Mouse (Mus musculus) embryonic facial prominence, embryonic 10.5 days (tissue): ENCODE measurements around the gene Tjp3. TPM values are rescaled to one million over a fixed set of nuclear protein-coding genes. Genes with fewer than 3 reads are reported as not detected.

Experiments used
- DNase-seq: peaks from one replicate; pipeline ENCODE4 v3.0.0-alpha.2; 2017; ENCODE audit warnings: low spot score
- H3K27ac ChIP-seq: fragments of 300-500 bp; sonication (generic); replicated peaks from 2 replicates; pipeline ENCODE4 v1.5.1; 2016; ENCODE audit warnings: mild to moderate bottlenecking
- H3K27me3 ChIP-seq: fragments of 300-500 bp; sonication (generic); replicated peaks from 2 replicates; pipeline ENCODE4 v1.6.1; 2016; ENCODE audit warnings: low read depth, mild to moderate bottlenecking; ENCODE audit not compliant: poor library complexity, severe bottlenecking
- H3K36me3 ChIP-seq: fragments of 300-500 bp; sonication (generic); replicated peaks from 2 replicates; pipeline ENCODE4 v1.6.1; 2016; ENCODE audit warnings: mild to moderate bottlenecking, moderate library complexity
- H3K4me1 ChIP-seq: fragments of 300-500 bp; sonication (generic); 2 replicates; pipeline ENCODE4 v1.6.1; 2016
- H3K4me3 ChIP-seq: fragments of 300-500 bp; sonication (generic); 2 replicates; pipeline ENCODE4 v1.5.1; 2016; ENCODE audit warnings: mild to moderate bottlenecking, moderate library complexity
- H3K9me3 ChIP-seq: fragments of 300-500 bp; sonication (generic); 2 replicates; pipeline ENCODE4 v1.6.1; 2016; ENCODE audit warnings: mild to moderate bottlenecking
- WGBS: fragments of 180-500 bp; shearing (Covaris S2); methylation state at CpG from one replicate; pipeline ENCODE4 v1.1.7; 2016; 5-methylcytosine and 5-hydroxymethylcytosine counted together
- polyA plus RNA-seq: library from polyadenylated mRNA; unstranded; fragments of >200 nt; fragmentation: Nextera tagmentation; extraction: Ambion mirVana; gene quantifications from 2 replicates; pipeline ENCODE4 v1.2.1, GENCODE M21; 2016

Tjp3 gene
- polyA plus RNA-seq, 1 experiment from 2014 or later = 8.9 TPM

DNA sequence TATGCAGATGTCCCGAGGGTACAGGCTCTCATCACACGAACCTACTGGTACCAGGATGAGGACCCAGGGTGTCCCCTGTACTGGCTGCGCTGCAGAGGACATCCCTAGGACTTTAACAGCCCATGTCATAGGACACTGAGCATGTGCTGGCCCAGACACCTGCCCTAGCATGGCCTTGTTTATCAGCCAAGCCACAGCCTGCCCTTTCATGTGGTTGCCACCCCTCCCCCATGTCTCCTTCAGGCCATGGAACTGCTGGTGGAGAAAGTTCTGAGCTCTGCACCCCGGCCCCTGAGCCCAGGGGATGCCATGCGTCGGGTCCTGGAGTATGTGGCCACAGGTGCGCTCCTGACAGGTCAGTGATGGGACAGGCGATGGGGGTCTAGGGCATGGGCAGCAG, 41.9 kb downstream of the Tjp3 start:
- no peak for DNase-seq
- no peak overlapping the region for H3K27ac ChIP-seq
- H3K4me3 ChIP-seq = no peak overlapping the region
- no peaks in the 10 kb centered on the region for H3K36me3 ChIP-seq
- whole genome bisulfite sequencing = 85% methylated on average over 8 of the region's 8 CpGs
- peaks cover 64% of the 10 kb centered on the region for H3K27me3 ChIP-seq
- H3K4me1 ChIP-seq = peaks cover 58% of the 10 kb centered on the region
- H3K9me3 ChIP-seq = no peaks in the 10 kb centered on the region

DNA sequence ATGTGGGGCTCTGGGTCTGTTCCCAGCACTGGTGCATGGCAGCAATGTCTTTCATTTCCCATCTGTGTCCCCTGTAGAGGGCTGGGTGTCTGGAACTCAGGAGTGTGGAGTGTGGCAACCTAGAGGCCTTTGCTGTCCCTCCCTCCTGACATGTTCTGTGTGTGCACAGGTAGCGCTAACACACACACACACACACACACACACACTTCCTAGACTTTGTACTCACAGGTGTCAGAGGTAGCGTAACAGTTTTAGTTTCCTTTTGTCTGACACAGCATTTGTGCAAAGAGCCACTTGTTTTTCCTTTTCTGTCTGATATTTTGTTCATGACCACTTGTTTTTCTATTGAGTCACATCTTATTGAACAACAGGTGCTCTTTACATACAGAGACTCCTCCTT, 43.6 kb downstream of the Tjp3 start:
- no peak for DNase-seq
- Histone ChIP-seq H3K36me3 (no peaks in the 10 kb centered on the region), H3K27ac (no peak overlapping the region), H3K9me3 (no peaks in the 10 kb centered on the region), H3K27me3 (peaks cover 63% of the 10 kb centered on the region), H3K4me1 (peaks cover 56% of the 10 kb centered on the region), H3K4me3 (no peak overlapping the region)
- WGBS = 80% methylated on average over 2 of the region's 2 CpGs

DNA sequence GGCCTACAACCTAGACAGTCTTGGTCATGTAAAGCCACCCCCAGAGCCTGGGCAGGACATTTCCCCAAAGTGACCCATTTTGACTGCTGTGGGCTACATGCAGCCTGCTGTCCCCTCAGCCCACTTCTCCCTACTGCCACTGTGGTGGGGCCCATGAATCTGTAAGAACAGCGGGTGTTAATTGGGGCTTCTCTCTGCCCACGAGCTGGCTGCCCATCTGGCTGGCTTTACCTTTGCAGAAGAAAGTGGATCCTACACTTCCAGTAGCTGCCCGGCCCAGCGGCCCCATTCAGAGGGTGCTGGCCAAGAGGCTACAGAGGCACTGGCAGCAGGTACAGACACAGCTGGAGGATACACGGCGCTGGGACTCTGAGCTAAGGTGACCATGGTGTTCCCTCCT, 46.2 kb downstream of the Tjp3 start:
- H3K27me3 ChIP-seq = peaks cover 63% of the 10 kb centered on the region
- H3K9me3 ChIP-seq = no peaks in the 10 kb centered on the region
- no peaks in the 10 kb centered on the region for H3K36me3 ChIP-seq
- no peak overlapping the region; the same call in 1 of the 2 replicates for H3K27ac ChIP-seq
- no peak for DNase-seq
- no peak overlapping the region for H3K4me3 ChIP-seq
- peaks cover 46% of the 10 kb centered on the region for H3K4me1 ChIP-seq
- WGBS = 85% methylated on average over 6 of the region's 6 CpGs

DNA sequence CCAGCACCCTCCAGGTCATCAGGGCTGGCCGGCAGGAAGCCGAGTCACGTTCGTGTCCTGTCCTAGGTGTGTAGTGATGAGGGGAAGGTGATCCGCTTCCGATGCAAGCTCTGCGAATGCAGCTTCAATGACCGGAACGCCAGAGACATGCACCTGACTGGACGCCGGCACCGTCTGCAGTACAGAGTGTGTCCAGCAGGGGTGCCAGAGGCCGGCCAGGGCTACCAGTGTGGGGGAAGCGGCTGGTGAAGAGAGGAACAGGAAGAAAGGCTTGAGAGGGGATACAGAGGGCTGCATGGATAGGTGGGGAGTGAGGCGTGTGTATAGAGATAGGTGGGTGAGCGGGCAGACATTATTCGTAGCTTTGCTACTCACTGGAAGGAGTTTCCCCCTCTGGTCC, 46.8 kb downstream of the Tjp3 start:
- no peak overlapping the region; the same call in 1 of the 2 replicates for H3K27ac ChIP-seq
- 9% methylated on average over 17 of the region's 17 CpGs for WGBS
- peaks cover 69% of the 10 kb centered on the region for H3K27me3 ChIP-seq
- H3K4me3 ChIP-seq = no peak overlapping the region
- H3K36me3 ChIP-seq = no peaks in the 10 kb centered on the region
- DNase-seq = peak; percentile 88
- no peaks in the 10 kb centered on the region for H3K9me3 ChIP-seq
- peaks cover 46% of the 10 kb centered on the region for H3K4me1 ChIP-seq

DNA sequence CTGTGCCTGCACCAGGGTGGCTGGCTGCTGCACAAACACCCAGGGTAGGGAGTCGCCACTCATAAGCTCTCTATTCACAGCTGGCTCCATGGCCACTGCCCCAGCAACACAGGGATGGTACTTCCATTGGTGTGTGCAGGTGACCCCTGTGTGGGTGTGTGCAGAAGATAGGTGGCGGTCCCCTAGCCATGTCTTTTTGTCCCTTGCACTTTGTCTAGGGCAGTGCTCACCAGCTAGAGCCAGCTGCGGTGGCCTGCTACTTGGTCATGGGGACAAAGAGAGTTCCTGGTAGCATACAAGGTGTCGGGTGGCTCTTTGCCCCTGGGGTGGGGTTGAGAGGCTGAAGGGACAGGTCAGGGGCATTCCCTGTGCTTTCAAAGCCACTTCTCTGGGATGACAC, 47.2 kb downstream of the Tjp3 start:
- 72% methylated on average over 4 of the region's 4 CpGs for WGBS
- no peak for DNase-seq
- H3K36me3 ChIP-seq = no peaks in the 10 kb centered on the region
- no peak overlapping the region for H3K4me3 ChIP-seq
- peaks cover 46% of the 10 kb centered on the region for H3K4me1 ChIP-seq
- no peak overlapping the region for H3K27ac ChIP-seq
- no peaks in the 10 kb centered on the region for H3K9me3 ChIP-seq
- H3K27me3 ChIP-seq = peaks cover 72% of the 10 kb centered on the region

DNA sequence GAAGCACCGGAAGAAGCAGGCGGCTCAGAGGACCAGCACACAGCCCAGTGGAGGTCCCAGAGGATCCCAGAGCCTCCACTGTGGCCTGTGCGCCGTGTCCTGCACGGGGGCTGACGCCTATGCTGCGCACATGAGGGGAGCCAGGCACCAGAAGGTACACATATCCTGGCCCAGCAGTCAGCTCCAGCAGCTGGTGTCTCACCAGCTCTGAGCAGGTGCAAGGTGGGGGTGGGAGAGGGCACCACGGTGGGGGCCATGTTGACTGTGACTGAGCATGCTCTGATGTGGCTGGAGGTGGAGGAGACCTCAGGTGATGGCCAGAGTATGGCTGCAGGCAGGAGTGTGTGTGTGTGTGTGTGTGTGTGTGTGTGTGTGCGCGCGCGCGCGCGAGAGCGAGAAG, 49.4 kb downstream of the Tjp3 start:
- Histone ChIP-seq H3K36me3 (no peaks in the 10 kb centered on the region), H3K9me3 (no peaks in the 10 kb centered on the region), H3K4me1 (peaks cover 55% of the 10 kb centered on the region), H3K27me3 (peaks cover 79% of the 10 kb centered on the region), H3K4me3 (no peak overlapping the region), H3K27ac (no peak overlapping the region)
- no peak for DNase-seq
- WGBS = 89% methylated on average over 16 of the region's 16 CpGs

DNA sequence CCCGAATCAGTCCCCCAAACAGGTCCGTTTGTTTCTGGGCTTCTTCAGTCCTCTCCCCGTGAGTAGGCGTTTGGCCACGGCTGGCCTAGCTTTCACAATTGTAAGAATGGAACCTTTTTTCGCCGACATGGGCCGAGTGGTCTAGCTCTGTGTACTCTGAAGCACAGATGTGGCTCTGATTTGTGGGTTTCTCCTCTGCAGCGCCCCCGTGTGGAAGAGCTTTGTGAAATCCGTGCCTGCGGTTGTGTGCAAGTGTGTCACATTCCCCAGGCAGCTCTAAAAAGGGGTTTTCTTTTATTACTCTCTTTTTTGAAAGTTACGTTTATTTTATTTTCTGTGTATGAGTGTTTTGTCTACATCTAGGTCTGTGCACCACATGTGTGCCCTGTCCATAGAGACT, 50.5 kb downstream of the Tjp3 start:
- peaks cover 47% of the 10 kb centered on the region for H3K4me1 ChIP-seq
- 22% methylated on average over 13 of the region's 13 CpGs for WGBS

DNA sequence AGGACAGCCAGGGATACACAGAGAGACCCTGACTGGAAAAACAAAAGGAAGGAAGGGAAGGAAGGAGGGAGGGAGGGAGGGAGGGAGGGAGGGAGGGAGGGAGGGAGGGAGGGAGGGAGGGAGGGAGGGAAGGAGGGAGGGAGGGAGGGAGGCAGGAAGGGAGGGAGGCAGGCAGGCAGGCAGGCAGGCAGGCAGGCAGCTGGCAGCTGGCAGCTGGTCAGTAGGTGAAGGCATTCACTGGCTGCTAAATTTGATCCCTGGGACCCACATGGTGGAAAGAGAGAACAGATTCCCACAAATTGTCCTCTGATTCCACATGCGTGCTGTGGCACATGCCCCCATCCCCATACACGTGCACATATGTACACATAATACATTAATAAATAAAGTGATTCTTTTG, 52.8 kb downstream of the Tjp3 start:
- H3K36me3 ChIP-seq = no peaks in the 10 kb centered on the region
- no peak overlapping the region for H3K27ac ChIP-seq
- no peaks in the 10 kb centered on the region for H3K9me3 ChIP-seq
- peaks cover 31% of the 10 kb centered on the region for H3K4me1 ChIP-seq
- 89% methylated on average over 2 of the region's 2 CpGs for WGBS
- no peak for DNase-seq
- peaks cover 80% of the 10 kb centered on the region for H3K27me3 ChIP-seq
- H3K4me3 ChIP-seq = no peak overlapping the region

More for the DNA sequence above, 50.5 kb downstream of the Tjp3 start:
- peak; percentile 79 for DNase-seq
- no peak overlapping the region for H3K4me3 ChIP-seq
- peaks cover 84% of the 10 kb centered on the region for H3K27me3 ChIP-seq
- H3K9me3 ChIP-seq = no peaks in the 10 kb centered on the region
- H3K36me3 ChIP-seq = no peaks in the 10 kb centered on the region
- H3K27ac ChIP-seq = no peak overlapping the region

DNA sequence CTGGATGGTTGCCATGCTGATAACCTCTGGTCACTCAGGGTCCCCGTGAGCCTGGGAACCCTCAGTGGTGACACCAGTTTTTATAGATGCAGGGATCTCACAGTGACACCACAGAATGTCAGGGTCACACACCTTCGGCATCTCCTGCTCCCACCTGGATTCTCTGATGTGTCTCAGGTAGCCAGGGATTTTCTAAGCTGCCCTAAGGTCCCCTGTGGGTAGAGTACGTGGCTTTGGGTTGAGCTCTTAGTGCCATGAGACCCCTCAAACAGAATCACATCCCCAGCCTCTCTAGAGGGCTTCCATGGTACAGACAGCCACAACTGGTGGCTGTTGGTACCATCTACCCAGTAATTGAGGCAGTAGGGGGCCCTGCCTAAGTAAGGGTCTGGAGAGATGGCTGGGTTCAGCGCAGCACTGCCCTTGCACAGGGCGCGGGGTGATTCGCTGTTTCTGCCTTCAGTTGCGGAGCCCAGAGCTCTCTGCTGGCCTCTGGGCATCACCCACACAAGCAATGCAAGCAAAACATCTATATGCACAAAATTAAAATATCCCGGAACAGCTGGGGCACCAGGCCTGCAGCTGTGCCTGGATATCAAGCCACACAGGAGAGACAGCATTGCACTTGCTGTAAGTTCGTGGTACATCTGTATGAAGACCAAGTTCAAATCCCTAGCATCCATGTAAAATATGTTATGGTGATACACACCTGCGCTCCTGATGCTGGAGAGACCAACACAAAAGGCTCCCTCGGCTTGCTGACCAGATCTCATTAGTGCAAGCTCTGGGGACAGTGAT, 54.7 kb downstream of the Tjp3 start:
- Histone ChIP-seq H3K36me3 (no peaks in the 10 kb centered on the region), H3K27me3 (peaks cover 74% of the 10 kb centered on the region), H3K4me3 (no peak overlapping the region), H3K9me3 (no peaks in the 10 kb centered on the region), H3K27ac (no peak overlapping the region), H3K4me1 (peaks cover 42% of the 10 kb centered on the region)
- DNase-seq = no peak
- WGBS = 87% methylated on average over 12 of the region's 12 CpGs

DNA sequence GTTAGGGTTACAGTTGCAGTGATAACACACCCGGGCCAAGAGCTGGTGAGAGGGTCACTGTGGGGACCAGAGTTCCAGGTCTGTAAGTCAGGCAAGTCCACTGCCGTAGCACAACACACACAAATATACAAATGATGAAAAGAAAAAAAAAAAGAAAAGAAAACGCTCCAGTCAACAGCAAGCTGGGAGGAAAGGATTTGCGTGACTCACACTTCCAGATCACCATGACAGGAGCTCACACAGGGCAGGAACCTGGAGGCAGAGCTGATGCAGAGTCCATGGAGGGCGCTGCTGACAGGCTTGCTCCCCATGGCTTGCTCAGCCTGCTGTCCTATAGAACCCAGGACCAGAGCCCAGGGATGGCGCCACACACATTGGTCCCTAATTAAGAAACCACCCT, 57.2 kb downstream of the Tjp3 start:
- Histone ChIP-seq H3K9me3 (no peaks in the 10 kb centered on the region), H3K27me3 (peaks cover 74% of the 10 kb centered on the region), H3K4me3 (no peak overlapping the region), H3K36me3 (no peaks in the 10 kb centered on the region), H3K27ac (no peak overlapping the region), H3K4me1 (peaks cover 43% of the 10 kb centered on the region)
- 83% methylated on average over 6 of the region's 6 CpGs for WGBS
- no peak for DNase-seq

DNA sequence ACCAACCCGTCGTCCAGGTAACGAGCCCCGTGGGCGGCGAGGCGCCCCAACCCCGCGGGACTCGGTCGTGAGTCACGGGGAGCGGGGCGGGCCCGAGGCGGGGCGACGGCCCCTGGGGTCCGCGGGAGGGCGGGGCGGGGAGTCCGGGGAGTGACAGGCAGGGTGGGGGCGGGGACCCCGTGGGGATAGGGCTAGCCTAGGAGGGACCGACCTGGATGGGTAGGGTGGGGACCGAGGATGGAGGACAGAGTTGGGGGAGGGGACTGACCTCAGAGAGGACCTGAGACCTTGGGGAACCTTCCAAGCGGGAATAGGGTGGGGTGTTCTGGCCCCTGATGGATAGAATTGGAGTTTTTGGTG, 58.2 kb downstream of the Tjp3 start:
- Histone ChIP-seq H3K36me3 (no peaks in the 10 kb centered on the region), H3K27me3 (peaks cover 74% of the 10 kb centered on the region), H3K9me3 (no peaks in the 10 kb centered on the region), H3K27ac (peak overlapping the region; percentile 89), H3K4me1 (peaks cover 41% of the 10 kb centered on the region), H3K4me3 (peak overlapping the region; percentile 79)
- WGBS = 1% methylated on average over 28 of the region's 28 CpGs
- no peak for DNase-seq

DNA sequence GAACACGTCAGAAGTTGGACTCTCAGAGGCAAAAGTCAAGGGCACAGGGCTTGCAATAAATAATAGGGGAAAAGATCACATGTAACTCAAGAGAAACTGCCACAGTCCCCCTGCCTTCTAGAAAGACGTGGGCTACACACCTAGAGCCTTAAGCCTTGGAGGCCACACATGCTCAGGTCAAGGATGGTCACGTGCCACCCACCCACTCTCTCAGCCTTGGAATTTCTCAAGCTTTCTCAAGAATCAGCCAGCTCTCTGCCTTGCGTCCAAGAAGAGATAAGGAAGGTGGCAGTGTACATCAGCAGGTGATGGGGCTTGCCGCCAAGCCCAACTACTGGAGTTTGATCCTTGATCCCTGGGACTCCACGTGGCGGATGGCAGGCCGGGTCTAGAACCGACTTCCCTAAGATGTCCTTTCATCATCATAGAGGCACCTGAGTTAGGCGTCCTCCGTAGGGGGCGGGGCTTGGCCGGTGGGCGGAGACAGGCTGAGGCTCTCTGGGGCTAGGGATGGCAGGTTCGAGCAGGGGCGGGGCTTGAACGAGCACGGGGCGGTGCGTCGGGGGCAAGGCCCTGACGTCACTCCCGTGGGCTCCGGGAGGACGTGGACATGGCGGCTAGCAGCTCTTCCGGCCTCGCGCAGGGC, 58.7 kb downstream of the Tjp3 start, which contains the start of gene Zfr2:
TSS of gene Zfr2 (plus strand) at position 576 of the 646 bp plus-strand sequence.
- Histone ChIP-seq H3K9me3 (no peaks in the 10 kb centered on the region), H3K36me3 (no peaks in the 10 kb centered on the region), H3K4me3 (peak within 1 kb of the TSS; percentile 79), H3K4me1 (peaks cover 36% of the 10 kb centered on the region), H3K27ac (peak within 1 kb of the TSS; percentile 89), H3K27me3 (peaks cover 73% of the 10 kb centered on the region)
- 9% methylated on average over 29 of the region's 29 CpGs for WGBS
- peak; percentile 92 for DNase-seq

DNA sequence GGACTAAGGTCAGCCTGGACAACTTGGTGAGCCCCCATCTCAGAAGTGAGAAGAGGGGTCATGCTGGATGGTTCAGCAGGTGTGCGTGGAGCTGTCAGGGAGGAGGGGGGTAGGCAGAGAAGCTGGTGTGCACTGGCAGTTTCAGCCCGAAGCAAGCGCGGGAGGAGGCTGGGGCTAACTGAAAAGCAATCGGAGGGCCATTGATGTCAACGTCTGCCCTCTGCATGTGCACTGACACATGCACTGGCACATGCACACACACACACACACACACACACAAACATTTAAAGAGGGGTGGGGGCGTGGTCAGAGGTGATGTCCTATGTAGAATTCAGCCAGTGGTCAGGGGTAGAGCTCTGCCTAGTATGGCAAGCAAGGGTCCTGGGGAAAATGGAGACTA, 59.9 kb downstream of the Tjp3 start:
- H3K4me3 ChIP-seq = no peak overlapping the region
- H3K9me3 ChIP-seq = no peaks in the 10 kb centered on the region
- DNase-seq = no peak
- no peak overlapping the region for H3K27ac ChIP-seq
- WGBS = 55% methylated on average over 7 of the region's 7 CpGs
- H3K36me3 ChIP-seq = no peaks in the 10 kb centered on the region
- H3K4me1 ChIP-seq = peaks cover 30% of the 10 kb centered on the region
- H3K27me3 ChIP-seq = peaks cover 60% of the 10 kb centered on the region
